Mouse (Mus musculus) embryonic fibroblast, embryonic 13.5 days (primary cell): ENCODE measurements around the gene Srrm4.

ENCODE experiments used
- CTCF ChIP-seq: IDR thresholded peaks from 2 replicates; pipeline ENCODE4 v1.5.1; 2011; ENCODE audit warnings: mild to moderate bottlenecking, control low read depth, low read length, moderate library complexity, borderline replicate concordance; ENCODE audit not compliant: insufficient read depth
- POLR2A ChIP-seq: IDR thresholded peaks from 2 replicates; pipeline ENCODE4 v1.6.1; 2011; ENCODE audit warnings: low read depth, mild to moderate bottlenecking, control low read depth, low read length, moderate library complexity

GRCm38 (mm10) chr5:116442697-116443458, 148.7 kb downstream of the Srrm4 start:
- TF ChIP-seq CTCF (no peak), POLR2A (no peak)
